Mouse (Mus musculus): ENCODE measurements around the gene Cnot6. TPM values are rescaled to one million over a fixed set of nuclear protein-coding genes. Genes with fewer than 3 reads are reported as not detected.

The Cnot6 gene
- total RNA-seq, 2 experiments from 2014 or later = 42.2 to 77.8 TPM

GRCm38 (mm10) chr11:49719466-49720151, 7.1 kb upstream of the Cnot6 start:
- ATAC-seq (replicated peaks; ENCODE audit: poor library complexity, severe bottlenecking) = peak; percentile 88

DNA sequence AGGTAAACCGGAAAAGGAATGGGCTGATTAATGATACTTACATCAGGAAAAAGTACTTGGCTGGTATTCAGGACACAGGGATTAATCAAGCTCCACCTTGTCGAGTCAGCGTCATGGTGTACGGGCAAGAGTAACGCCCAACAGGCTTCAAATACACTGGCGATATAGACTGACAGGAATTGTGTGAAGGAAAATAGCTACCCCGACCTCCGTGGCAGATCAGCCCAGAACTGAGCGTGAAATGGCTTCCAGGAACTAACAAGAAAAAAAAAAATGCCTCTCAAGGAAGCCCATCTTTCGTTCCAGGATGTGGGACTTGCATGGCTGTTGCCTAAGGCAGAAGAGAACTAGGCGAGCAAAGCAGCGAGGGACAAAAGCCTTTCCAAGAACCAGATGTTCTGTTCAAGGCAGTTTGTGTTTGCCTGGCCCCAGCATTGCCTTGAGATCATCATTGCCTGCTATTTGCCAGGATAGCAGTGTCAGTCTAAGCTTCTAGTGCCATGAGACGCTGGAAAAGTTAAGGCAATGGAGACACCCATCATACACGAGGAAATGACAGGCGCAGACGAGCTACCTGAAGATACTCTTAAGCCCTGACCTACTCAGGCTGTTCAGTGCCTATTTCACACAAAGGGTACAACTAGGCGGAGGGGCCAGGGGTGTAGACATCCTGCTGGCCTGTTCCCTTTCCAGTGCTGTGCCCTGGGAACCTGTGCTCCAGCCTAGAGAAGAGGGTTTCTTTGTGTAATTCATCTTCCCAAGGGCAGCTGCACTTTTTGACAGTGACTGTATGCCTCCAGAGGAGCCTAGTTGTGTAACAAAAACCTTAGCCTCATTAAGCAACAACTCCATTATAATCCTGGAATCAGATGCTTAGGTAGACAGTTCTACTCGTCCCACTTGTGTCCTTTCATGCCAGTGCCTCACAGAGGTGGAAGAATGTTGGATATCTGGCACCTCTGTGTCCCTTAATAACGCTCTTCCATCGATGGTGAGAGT, 1.1 kb upstream of the Cnot6 start:
- 0 out of 2 replicates have a peak, but pooled peaks have one; percentile 8 for ATAC-seq (replicated peaks; ENCODE audit: poor library complexity, severe bottlenecking)

DNA sequence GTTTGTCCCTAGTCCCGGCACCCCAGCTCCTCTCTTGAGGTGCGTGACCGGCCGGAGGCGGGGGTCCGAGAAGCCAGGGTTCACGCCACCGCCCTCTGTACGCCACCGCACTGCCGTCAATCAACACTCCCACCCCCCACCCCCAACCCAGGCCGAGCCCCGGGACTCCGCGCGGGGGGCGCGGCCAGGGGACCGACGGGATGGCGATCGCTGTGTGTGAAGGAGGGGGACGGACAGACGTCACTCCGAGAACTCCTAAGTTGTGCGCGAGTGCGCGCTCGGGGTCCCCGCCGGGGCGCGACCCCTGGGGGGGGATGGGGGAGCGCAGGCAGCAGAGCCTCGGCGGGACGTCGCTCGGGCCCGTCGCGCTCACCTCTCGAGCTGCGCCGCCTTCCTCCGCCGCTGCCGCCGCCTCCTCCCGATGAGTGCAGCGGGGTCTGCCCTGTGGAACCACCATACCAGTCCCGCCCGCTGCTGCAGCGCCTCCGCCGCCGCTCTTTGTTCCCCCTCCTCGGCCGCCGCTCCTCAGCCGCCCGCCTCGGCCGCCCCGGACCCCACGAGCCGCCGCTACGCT, 455 bp downstream of the Cnot6 start:
- ATAC-seq (replicated peaks; ENCODE audit: poor library complexity, severe bottlenecking) = peak; percentile 42

- no peak for ATAC-seq (replicated peaks; ENCODE audit: poor library complexity, severe bottlenecking)
Measured at GRCm38 (mm10) chr11:49710664-49711063, 1.9 kb downstream of the Cnot6 start.

GRCm38 (mm10) chr11:49707834-49708233, 4.7 kb downstream of the Cnot6 start:
- ATAC-seq (replicated peaks; ENCODE audit: poor library complexity, severe bottlenecking) = no peak

DNA sequence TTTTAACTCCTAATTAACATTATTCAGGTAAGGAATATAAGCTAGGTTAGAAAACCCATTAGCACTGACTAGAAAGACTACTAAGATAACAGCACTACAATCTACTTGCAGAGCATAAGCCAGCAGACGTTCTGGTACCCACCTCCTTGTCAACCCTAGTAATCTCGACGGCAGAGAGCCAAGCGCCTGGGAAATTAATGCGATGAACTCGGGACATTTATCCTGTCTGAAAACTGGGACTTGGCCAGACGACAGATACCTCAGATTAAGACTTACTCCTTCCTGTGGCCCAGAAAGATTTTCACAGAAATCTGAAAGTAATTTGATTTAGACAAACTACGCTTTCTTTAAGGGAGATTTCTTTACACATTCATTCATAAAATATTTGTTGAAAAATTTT, 7.7 kb downstream of the Cnot6 start:
- no peak for ATAC-seq (replicated peaks; ENCODE audit: poor library complexity, severe bottlenecking)

DNA sequence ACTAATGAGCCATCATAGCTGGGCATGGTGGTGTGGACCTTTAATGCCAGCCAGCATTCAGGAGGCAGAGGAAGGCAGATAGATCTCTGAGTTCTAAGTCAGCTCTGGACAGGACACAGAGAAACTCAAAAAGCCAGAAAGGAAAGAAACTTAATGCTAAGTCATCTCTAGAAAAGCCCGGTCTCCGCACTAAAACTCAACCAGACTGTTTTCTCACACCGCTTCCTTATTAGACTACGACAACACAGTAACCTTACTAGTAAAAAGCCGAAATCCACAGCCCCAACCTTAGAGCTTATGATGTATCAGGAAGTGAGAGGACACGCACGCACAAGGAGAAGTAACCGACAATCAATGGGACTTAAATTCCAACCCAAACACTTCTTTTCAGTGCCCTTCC, 10.5 kb downstream of the Cnot6 start:
- ATAC-seq (replicated peaks; ENCODE audit: poor library complexity, severe bottlenecking) = no peak

GRCm38 (mm10) chr11:49699079-49699478, 13.4 kb downstream of the Cnot6 start:
- no peak for ATAC-seq (replicated peaks; ENCODE audit: poor library complexity, severe bottlenecking)

- no peak for ATAC-seq (replicated peaks; ENCODE audit: poor library complexity, severe bottlenecking)
Measured at GRCm38 (mm10) chr11:49697779-49698178, 14.7 kb downstream of the Cnot6 start.

GRCm38 (mm10) chr11:49696472-49696871, 16.1 kb downstream of the Cnot6 start:
- no peak for ATAC-seq (replicated peaks; ENCODE audit: poor library complexity, severe bottlenecking)

GRCm38 (mm10) chr11:49695695-49696094, 16.8 kb downstream of the Cnot6 start:
- ATAC-seq (replicated peaks; ENCODE audit: poor library complexity, severe bottlenecking) = no peak

DNA sequence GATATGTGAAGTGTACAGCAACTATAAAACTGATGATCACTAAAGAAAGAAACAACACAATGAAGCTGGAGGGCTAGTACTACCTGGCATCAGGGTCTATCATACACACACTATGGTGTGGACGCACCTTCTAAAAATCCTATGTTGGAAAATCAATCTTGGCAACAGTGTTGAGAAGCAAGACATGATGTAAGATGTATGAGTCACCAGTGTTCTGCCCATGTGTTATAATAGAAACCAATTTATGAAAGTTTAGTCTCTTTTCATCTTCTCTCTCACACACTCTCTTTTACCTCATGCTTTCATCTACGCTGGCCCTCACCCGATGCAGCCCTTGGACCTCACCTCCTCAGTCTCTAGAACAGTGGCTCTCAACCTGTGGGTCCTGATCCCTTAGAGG, 17.5 kb downstream of the Cnot6 start:
- ATAC-seq (replicated peaks; ENCODE audit: poor library complexity, severe bottlenecking) = no peak

- ATAC-seq (replicated peaks; ENCODE audit: poor library complexity, severe bottlenecking) = no peak
Measured at GRCm38 (mm10) chr11:49684237-49684973, 28.1 kb downstream of the Cnot6 start.

- no peak for ATAC-seq (replicated peaks; ENCODE audit: poor library complexity, severe bottlenecking)
Measured at GRCm38 (mm10) chr11:49673433-49673832, 39.1 kb downstream of the Cnot6 start.

DNA sequence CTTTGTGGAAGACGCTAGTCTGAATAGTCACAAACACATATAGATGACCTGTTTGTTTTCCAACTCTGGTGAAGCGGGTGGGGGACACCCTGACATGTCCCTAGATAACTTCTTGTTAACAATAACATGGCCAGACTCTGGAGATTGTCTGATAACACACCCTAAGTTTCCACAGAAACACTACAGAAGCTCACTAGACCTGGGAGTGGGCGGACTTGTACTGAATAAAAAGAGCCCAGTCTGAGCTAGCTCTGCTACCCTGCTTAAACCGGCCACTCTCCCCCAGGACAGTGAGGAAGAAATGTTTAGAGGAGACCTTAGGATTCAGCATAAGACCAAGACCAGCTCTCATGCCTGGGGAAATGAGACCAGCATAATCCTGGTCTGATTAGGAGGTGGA, 47.1 kb downstream of the Cnot6 start:
- ATAC-seq (replicated peaks; ENCODE audit: poor library complexity, severe bottlenecking) = no peak

GRCm38 (mm10) chr11:49664262-49665140, 48.0 kb downstream of the Cnot6 start:
- peak; percentile 70 for ATAC-seq (replicated peaks; ENCODE audit: poor library complexity, severe bottlenecking)

GRCm38 (mm10) chr11:49663310-49663709, 49.2 kb downstream of the Cnot6 start, which contains the start of gene Scgb3a1:
Gene Scgb3a1 (plus strand): TSS chr11:49663610.
- 0 out of 2 replicates have a peak, but pooled peaks have one; percentile 17 for ATAC-seq (replicated peaks; ENCODE audit: poor library complexity, severe bottlenecking)

- ATAC-seq (replicated peaks; ENCODE audit: poor library complexity, severe bottlenecking) = no peak
Measured at GRCm38 (mm10) chr11:49662292-49662780, 50.2 kb downstream of the Cnot6 start.

DNA sequence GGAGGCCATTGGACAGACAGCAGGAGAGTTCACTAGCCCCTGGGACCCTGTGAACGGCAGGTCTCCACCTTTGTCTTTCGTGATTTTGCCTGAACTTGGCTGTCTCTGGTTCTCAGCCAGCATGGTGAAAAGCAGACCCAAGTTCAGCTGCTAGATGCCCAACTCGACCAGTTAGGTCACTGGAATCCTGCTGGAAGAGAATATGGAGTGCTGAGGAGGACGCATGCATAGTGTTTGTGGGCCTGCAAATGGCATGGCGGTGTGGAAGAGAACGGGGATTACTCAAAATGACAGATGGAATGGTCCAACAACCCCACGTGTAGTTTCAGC, 53.1 kb downstream of the Cnot6 start:
- no peak for ATAC-seq (replicated peaks; ENCODE audit: poor library complexity, severe bottlenecking)

Measured in granulocyte monocyte progenitor cell, adult 5-6 weeks (primary cell).